Mouse (Mus musculus) retina, adult 2 months (tissue): ENCODE data around the gene Bmx.

ENCODE experiments used
- DNase-seq: peaks from one replicate; pipeline ENCODE4 v3.0.0-alpha.2; 2012; ENCODE audit warnings: low read depth, low spot score

Bmx gene

GRCm38 (mm10) chrX:164258057-164258456, at the start of gene Bmx:
Gene Bmx (minus strand): TSS chrX:164258193.
- no peak for DNase-seq

- no peak for DNase-seq
Observed at GRCm38 (mm10) chrX:164306250-164306649, 48.3 kb upstream of the Bmx start.

DNA sequence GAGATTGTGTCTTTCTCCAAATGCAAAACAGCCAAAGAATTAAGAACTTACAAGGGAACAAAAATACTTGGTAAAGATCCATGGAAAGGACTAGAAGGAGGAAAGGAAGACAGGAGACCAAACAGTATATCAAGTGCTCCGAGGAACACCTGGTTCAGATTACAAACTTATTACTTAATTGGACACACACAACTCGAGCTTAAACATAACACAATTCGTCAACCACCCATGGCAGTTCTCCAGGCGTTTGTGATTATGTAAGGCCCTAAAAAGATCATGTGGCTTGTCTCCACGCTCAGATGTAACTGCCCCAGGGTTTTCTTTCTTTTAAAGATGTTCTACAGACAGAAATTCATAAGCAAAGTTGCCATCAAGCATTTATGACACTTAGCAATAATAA, 33.2 kb upstream of the Bmx start:
- DNase-seq, result no peak

DNA sequence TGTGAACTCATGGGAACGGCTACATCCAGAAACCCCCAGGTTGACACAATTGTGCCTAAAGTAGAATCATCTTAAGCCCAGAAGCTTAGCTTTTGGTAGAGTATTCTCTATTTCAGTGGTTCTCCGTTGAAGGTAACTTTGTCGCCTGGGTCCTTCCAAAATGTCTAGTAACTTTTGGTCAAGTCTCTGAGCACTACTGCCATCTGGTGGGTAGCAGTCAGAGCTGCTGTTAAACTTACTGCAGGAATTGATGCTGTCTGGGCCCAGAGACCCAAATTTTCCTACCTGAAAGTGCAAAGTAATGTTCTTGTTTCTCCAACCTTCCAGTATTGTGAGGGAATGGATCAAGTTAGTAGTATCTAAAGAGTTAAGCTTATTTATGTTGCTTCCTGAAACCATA, 29.1 kb upstream of the Bmx start:
- DNase-seq, result no peak

DNA sequence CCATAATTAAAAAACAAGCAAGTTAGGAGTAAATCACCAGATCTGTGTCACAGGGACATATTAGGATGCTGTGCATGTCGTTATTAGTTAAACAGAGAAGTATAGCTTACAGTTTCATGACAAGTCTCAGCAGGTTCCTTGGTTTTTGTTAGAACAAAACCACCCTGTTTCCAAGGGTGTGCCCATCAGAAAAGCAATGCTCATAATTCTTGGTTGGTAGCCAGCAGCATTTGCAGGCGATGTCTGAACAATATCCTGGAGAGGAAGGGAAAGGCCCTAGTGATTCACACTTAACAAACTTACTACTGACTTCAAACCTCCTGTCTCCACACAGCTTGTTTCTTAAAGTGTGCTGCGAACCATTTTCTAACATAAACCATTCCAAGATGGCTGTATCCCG, 25.8 kb upstream of the Bmx start:
- no peak for DNase-seq

DNA sequence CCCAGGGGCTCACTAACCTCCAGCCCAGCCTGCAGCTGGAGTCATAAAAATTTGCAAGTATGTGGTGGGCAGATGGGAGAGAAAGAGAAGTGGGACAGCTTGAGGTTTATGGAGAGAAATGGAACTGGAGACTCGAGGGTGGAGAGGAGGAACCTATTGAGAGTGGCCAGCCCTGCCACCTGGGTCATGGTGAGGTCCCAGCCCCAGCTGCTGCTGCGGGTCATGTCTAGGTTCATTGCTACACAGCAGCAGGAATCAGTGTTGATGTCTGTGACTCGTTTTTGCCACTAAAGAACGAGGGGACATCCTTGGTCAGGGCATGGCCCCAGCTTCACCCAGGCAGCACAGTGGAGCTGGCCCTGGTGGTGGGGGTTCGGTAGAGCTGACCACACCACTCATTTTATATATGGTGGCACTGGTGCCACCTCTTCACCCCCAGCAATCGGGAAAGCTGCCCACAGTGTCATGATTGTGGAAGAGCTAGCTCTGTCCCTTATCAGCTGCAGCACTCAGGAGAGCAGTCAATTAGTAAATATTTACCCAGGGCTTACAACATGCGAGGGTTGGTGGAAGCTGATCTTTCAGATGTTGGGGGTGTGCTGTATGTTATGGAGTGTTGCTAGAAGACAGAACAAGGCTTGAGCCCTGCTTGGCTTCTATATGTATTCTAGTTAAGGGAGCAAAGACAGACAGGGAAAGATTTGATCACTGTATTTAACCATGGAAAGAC, 23.1 kb upstream of the Bmx start:
- DNase-seq, result no peak

- no peak for DNase-seq
Observed at GRCm38 (mm10) chrX:164275536-164275935, 17.5 kb upstream of the Bmx start.

- DNase-seq, result no peak
Observed at GRCm38 (mm10) chrX:164270603-164271002, 12.6 kb upstream of the Bmx start.

DNA sequence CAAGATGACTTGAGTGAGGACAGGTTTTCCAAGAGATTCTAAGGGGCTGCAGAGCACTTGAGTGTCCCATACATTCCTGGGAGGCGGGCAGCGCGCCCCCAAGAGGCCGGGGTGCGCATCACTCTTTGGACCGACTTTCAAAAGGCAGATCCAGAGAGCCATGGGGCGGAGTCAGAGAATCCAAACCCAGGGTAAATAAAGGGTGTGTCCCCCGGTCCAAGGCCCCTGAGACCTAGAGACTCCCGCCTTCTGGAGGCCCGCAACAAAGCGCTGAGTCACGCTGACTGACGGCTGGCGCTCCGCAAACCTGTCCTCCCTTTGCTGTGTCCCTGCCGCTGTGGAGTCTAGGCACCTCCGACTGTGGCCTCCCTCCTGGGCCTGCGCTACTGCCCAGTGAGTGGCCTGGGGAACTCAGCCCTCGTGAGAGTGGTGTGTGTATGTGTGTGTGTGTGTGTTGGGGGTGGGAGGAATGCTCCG, 11.3 kb upstream of the Bmx start, which contains the start of gene Pir:
Gene Pir (plus strand): TSS at position 87 of the 477 bp plus-strand sequence.
- DNase-seq, result no peak

GRCm38 (mm10) chrX:164264861-164265260, 6.9 kb upstream of the Bmx start:
- no peak for DNase-seq

DNA sequence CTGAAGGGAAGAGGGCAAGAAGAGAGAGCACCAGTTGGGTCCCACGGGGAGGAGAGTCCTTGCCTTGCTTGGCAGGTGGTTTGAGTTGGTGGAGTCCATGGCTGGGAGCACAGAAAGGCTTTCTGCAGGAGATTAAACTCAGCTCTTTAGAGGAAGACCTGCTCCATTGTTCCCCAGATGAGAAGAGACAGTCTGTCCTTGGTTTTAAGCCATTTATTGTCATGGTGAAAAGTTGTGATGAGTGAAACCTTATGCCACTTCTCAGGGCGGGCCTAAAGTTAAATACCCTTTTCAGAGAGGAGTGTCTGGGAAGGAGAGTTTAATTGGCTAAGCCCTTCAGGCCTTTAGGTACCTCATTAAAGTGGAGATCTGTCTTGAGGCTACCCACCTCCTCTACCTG, 4.3 kb upstream of the Bmx start:
- DNase-seq, result no peak

- no peak for DNase-seq
Observed at GRCm38 (mm10) chrX:164258662-164259061, 669 bp upstream of the Bmx start.

- no peak for DNase-seq
Observed at GRCm38 (mm10) chrX:164256527-164256926, 1.5 kb downstream of the Bmx start.

DNA sequence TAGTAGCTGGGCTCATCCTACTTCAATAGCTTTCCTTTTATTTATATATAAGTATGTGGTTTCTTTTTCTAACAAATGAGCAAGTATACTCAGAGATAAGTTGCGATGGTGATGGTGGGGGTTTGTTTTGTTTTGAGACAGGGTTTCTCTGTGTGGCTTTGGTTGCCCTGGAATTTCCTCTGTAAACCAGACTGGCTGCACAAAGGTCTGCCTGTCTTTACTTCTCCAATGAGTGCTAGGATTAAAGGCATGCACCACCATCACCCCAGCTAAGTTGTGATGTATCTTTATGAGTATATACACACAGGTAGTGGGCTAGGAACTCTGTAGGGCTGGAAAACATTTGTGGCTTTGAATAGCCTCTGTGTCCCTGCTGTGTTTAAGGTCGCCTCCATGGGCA, 11.3 kb downstream of the Bmx start:
- DNase-seq, result no peak

DNA sequence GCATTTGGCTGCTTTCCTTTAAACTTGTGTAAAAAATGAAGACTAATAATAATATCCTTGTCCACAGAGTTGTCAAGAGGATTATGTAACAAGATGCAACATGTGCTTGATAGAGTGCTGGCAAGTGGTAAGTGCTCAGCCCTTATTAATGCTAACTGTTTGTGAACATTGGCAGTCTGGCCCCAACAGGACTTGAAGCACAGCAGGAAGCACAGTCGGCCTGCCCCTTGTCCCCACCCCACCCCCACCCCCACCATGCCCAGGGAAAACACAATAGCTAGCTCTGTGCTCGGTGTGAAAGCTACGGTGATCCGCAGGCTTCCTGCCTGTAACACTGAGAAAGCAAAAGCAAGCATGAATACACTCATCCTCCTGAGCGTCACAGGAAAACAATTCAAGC, 12.3 kb downstream of the Bmx start:
- DNase-seq, result no peak

DNA sequence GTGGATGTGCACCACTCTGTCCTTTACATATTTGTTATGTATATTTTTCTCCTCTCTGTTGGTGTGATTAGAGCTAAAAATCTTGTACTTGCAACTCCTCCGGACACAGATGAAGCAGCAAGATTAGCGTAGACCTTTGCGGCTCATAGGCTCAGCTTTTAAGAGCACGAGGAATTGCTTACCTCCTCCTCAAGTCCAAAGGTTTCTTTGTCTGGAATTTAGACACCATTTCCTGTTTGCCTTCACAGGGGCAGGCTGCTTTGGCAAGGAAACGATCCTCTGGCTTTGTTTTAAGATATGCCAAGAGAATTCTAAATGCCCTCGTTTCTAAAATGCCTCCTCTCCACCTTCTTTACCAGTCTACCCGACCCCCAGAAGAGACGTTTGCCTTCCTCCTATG, 24.6 kb downstream of the Bmx start:
- DNase-seq, result no peak

- DNase-seq, result no peak
Observed at GRCm38 (mm10) chrX:164221989-164222388, 36.0 kb downstream of the Bmx start.

GRCm38 (mm10) chrX:164200547-164200946, 57.4 kb downstream of the Bmx start:
- DNase-seq, result no peak

DNA sequence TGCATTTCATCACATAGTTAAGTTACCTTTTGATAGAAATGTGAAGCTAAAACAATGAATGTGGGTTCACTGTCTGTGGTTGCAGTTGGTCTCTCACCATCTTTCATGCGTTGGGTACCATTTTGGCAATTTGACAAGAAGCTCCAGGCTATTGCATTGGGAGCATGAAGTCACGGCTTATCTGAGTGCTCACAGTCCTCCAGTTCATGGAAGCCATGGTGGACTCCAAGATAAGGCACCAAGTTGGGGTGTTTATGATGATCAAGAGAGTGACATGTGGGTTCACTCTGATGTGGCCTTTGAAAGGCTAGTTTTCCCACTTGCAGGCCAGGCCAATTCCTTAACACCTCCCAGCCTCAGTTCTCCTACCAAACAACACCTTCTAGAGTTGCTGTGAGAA, 60.3 kb downstream of the Bmx start:
- no peak for DNase-seq

- no peak for DNase-seq
Observed at GRCm38 (mm10) chrX:164189880-164190279, 68.1 kb downstream of the Bmx start.

DNA sequence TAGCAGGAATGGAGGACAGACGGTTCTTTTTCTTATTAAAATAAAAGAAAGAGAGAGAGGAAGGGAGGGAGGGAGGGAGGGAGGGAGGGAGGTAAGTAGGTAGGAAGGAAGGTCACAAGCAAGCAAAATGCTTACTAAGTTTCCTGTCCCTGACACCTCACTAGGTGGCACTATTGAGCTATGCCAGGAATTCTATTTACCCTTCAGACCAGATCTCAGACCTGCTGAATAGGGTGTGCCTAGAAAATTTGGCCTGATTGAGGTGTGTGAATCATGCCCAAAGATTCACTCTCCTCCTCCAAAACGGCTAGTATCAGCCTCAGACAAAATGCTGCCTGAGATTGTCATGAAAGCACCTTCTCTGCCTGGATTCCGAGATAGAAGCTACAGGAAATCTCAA, 74.1 kb downstream of the Bmx start:
- DNase-seq, result peak; percentile 23

DNA sequence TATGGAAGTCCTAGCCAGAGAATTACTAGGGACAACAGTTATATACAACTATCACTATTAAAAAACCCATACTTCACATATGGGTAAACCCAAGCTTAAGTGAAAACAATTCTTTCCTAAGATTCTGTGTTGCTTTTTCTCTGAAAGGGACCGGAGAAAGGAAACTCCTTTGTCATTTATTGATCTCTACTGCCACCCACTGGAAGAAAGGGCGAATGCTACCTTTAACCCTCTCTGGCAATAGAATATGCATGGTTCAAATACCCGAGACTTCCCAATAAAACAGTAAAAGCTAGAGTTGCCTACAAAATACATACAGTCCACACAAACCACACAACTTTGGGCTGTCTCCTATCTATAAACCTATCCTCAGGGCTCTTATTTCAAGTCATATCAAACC, 78.2 kb downstream of the Bmx start:
- peak; percentile 16 for DNase-seq

- DNase-seq, result no peak
Observed at GRCm38 (mm10) chrX:164178856-164179255, 79.1 kb downstream of the Bmx start.

DNA sequence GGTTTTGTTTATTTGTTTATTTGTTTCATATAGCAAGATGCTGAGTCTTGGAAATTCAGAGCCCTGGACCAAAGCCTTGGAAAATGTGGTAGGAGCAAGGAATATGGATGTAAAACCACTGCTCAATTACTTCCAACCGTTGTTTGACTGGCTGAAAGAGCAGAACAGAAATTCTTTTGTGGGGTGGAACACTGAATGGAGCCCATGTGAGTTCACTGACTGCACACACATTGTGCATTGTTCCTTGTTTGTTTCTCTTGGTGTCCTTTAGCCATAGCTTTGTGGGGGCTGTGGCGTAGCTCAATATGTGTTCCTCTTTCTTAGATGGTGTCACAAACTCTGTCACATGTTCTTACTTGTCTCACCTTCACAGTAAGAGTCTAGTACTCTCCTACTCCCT, 82.2 kb downstream of the Bmx start:
- no peak for DNase-seq
